Mouse (Mus musculus) ES-E14 (cell line): ENCODE measurements around the gene Nat10. TPM values are rescaled to one million over a fixed set of nuclear protein-coding genes. Genes with fewer than 3 reads are reported as not detected.

Source experiments
- DNase-seq: peaks from one replicate; pipeline ENCODE4 v3.0.0-alpha.2; 2013; ENCODE audit warnings: low read depth, low spot score
- H3K27ac ChIP-seq: 2 replicates; pipeline ENCODE4 v1.5.1; 2012; ENCODE audit warnings: low read depth, mild to moderate bottlenecking, low read length, moderate library complexity, mixed read lengths; ENCODE audit not compliant: poor library complexity, insufficient read depth, severe bottlenecking
- H3K36me3 ChIP-seq: 2 replicates; pipeline ENCODE4 v1.6.1; 2012; ENCODE audit warnings: mild to moderate bottlenecking, low read length, moderate library complexity, mixed read lengths; ENCODE audit not compliant: control insufficient read depth, poor library complexity, insufficient read depth, severe bottlenecking
- H3K4me1 ChIP-seq, 2 experiments: fragments of 150-350 bp in 1 of 2; sonication (generic) in 1 of 2; 2 replicates each; pipeline ENCODE4 v1.6.1; 2012; ENCODE audit warnings: low read length in 2 of 2, mild to moderate bottlenecking in 1 of 2, mixed read lengths in 1 of 2; ENCODE audit not compliant: control insufficient read depth in 2 of 2, insufficient read depth in 2 of 2, poor library complexity in 1 of 2
- H3K4me3 ChIP-seq, 2 experiments: fragments of 150-350 bp in 1 of 2; sonication (generic) in 1 of 2; 2 replicates each; pipeline ENCODE4 v1.5.1; 2012; ENCODE audit warnings: low read length in 2 of 2, low read depth in 1 of 2, mild to moderate bottlenecking in 1 of 2, mixed read lengths in 1 of 2; ENCODE audit not compliant: insufficient read depth in 1 of 2, poor library complexity in 1 of 2, severe bottlenecking in 1 of 2
- H3K9ac ChIP-seq: 2 replicates; pipeline ENCODE4 v1.6.1; 2012; ENCODE audit warnings: low read depth, mild to moderate bottlenecking, low read length, mixed read lengths; ENCODE audit not compliant: poor library complexity, insufficient read depth, severe bottlenecking
- H3K9me3 ChIP-seq: fragments of 150-350 bp; sonication (generic); 2 replicates; pipeline ENCODE4 v1.6.1; 2012; ENCODE audit warnings: low read depth, mild to moderate bottlenecking, low read length; ENCODE audit not compliant: control insufficient read depth, insufficient read depth
- CHD2 ChIP-seq: IDR thresholded peaks from 2 replicates; pipeline ENCODE4 v1.6.1; 2014; ENCODE audit warnings: mild to moderate bottlenecking, low read depth, low read length, inconsistent platforms
- HCFC1 ChIP-seq: IDR thresholded peaks from 2 replicates; pipeline ENCODE4 v1.6.1; 2012; ENCODE audit warnings: low read length, inconsistent platforms, borderline replicate concordance; ENCODE audit not compliant: insufficient read depth
- MAFK ChIP-seq: IDR thresholded peaks from 2 replicates; pipeline ENCODE4 v1.6.1; 2014; ENCODE audit warnings: mild to moderate bottlenecking, low read depth, low read length, inconsistent platforms; ENCODE audit not compliant: insufficient read depth
- ZC3H11A ChIP-seq: IDR thresholded peaks from 2 replicates; pipeline ENCODE4 v1.6.1; 2012; ENCODE audit warnings: low read depth, mild to moderate bottlenecking, inconsistent platforms, low read length, borderline replicate concordance
- ZNF384 ChIP-seq: IDR thresholded peaks from 2 replicates; pipeline ENCODE4 v1.6.1; 2012; ENCODE audit warnings: low read depth, low read length, inconsistent platforms
- in situ Hi-C, 2 experiments: fragments of 600-800 bp; cut with MboI; formaldehyde crosslinking; loops; one replicate each; pipeline ENCODE4 v1.15.1; 2025; ENCODE audit warnings: low sequenced_read_pairs in 2 of 2, inconsistent platforms in 1 of 2; ENCODE audit not compliant: unreplicated experiment in 2 of 2
- total RNA-seq: library from RNA; depleted of rRNA; stranded (reverse); fragments of 300-350 nt; gene quantifications from 2 replicates; pipeline ENCODE4 v1.2.3, GENCODE M21; 2012

Gene Nat10
- total RNA-seq, 1 experiment = 77.0 TPM

DNA sequence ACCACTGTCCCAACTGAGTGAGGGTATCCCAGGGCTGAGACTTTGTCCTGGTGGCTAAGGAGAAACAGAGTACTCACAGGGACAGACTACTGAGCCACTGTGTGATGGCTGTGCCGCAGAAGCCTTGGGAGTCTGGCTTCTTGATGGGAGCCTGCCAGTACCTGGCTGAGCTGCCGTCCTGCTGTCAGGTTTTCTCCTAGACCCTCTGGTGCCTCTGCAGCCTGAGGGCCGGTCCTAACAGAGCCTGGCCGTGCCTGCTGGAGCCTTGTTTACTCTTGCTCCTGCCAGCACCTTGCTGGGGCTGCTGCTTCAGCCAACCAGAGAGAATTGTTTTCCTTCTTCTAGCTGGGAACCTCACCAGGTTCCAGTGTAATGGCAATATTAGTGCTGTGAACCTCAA is 46.7 kb downstream of the Nat10 start:
- no peak overlapping the region for H3K27ac ChIP-seq
- TF ChIP-seq CHD2 = no peak
- no peaks in the 10 kb centered on the region for H3K4me1 ChIP-seq
- in situ Hi-C loops = no loop called here
- no peaks in the 10 kb centered on the region for H3K9me3 ChIP-seq
- peaks cover 20% of the 10 kb centered on the region for H3K36me3 ChIP-seq
- no peak overlapping the region for H3K9ac ChIP-seq
- no peak for DNase-seq
- no peak overlapping the region for H3K4me3 ChIP-seq

DNA sequence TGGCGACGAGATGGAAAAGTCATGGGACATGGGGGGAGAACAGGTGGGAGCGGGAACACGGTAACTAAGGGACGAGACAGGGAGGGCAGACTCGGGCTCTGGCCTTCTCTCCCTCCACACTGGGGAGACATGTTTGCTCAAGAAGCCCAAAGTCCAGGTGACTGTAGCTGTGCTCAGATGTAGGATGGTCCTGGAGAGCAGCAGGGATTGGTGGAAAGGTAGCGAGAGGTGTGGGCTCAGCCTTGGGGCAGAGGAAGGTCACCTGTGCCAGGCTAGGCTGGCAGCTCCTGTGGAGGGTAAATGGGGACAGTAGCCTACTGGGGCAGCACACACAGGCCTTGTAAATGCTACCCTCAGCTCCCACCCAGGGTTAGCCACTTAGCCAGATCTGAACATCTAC is 47.2 kb downstream of the Nat10 start:
- DNase-seq = no peak
- H3K9me3 ChIP-seq = no peaks in the 10 kb centered on the region
- H3K9ac ChIP-seq = no peak overlapping the region
- H3K36me3 ChIP-seq = peaks cover 19% of the 10 kb centered on the region
- in situ Hi-C loops = no loop called here
- H3K4me1 ChIP-seq = no peaks in the 10 kb centered on the region
- TF ChIP-seq HCFC1 (no peak), ZNF384 (no peak), CHD2 (no peak), MAFK (no peak), ZC3H11A (no peak)
- H3K27ac ChIP-seq = no peak overlapping the region
- H3K4me3 ChIP-seq = no peak overlapping the region

DNA sequence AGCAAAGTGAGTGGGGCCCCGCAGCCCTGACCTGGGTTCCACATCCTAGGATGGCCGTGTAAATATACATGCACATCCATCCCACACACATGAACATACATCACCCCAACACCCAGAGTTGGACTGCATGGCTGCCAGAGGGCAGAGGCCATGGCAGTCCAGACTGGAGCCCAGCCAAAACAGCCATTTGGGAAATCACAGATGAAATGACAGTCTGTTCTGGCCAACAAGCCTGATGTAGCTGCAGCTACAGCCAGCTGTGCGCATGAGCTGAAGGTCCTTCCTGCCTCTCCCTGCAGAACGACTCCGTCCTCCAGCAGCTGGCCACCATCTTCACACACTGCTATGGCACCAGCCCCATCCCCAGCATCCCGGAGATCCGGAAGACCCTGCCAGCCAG is 50.2 kb downstream of the Nat10 start:
- DNase-seq = no peak
- in situ Hi-C loops = no loop called here

DNA sequence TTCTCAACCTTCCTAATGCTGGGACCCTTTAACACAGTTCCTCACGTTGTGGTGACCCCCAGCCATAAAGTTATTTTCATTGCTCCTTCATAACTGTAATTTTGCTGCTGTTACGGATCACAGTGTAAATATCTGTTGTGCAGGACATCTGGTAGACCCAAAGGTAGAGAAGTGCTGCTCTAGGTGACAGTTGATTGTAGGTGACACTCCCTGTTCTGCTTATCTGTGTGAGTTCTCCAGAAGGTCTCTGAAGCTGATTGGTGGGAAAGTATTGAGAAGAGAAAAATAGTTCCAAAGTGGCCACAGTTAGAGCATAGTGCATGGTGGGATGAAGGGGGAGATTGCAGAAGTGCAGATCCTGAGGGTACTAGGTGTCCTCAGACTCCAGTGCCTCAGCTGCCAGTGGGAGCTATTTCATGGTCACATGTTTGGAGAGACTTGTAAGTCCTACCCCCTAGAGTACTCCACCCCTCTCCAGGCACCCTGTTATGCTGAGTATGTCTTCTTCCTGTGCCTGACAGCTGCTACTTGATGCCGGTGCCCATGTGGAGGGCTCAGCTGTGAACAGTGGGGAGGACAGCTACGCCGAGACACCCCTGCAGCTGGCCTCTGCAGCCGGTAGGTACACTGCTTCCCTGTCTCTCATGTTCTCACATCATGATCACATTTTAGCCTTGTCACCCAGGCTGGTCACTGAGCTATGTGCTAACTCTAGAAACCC is 53.9 kb downstream of the Nat10 start:
- H3K4me1 ChIP-seq = no peaks in the 10 kb centered on the region

More for the DNA sequence above, 50.2 kb downstream of the Nat10 start:
- Histone ChIP-seq H3K36me3 (no peaks in the 10 kb centered on the region), H3K9ac (no peak overlapping the region), H3K4me3 (no peak overlapping the region), H3K27ac (no peak overlapping the region), H3K9me3 (no peaks in the 10 kb centered on the region), H3K4me1 (no peaks in the 10 kb centered on the region)
- TF ChIP-seq ZNF384 (no peak), MAFK (no peak), CHD2 (no peak), HCFC1 (no peak), ZC3H11A (no peak)

DNA sequence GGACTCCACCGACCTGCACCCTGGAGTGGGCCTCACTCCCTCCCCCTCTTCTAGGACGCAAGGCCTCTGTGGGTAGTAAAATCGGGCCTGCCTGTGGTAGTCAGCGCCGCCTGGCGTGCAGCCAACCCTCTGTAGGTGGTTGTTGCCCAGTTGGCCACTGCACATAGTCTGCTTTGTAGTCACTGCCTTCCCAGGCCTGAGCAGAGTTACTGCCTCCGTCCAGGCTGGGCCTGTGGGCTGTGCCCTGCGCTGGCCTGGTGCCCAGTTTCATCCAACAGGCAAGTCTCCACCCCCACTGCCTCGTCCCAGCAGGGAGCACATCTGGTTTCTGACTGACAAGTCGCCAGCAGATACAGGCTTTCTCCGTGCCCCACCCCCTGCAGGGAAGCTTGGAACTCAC is 54.8 kb downstream of the Nat10 start:
- no peak overlapping the region for H3K9ac ChIP-seq
- H3K9me3 ChIP-seq = no peaks in the 10 kb centered on the region
- TF ChIP-seq ZNF384 = no peak
- TF ChIP-seq MAFK = no peak
- TF ChIP-seq CHD2 = no peak
- TF ChIP-seq ZC3H11A = no peak
- no peak for TF ChIP-seq HCFC1
- in situ Hi-C loops = no loop called here
- no peak overlapping the region for H3K27ac ChIP-seq
- H3K4me1 ChIP-seq = no peaks in the 10 kb centered on the region
- no peak overlapping the region for H3K4me3 ChIP-seq
- DNase-seq = no peak
- no peaks in the 10 kb centered on the region for H3K36me3 ChIP-seq

More for the DNA sequence above, 53.9 kb downstream of the Nat10 start:
- Histone ChIP-seq H3K27ac (no peak overlapping the region), H3K9me3 (no peaks in the 10 kb centered on the region), H3K36me3 (no peaks in the 10 kb centered on the region), H3K9ac (no peak overlapping the region), H3K4me3 (no peak overlapping the region)
- TF ChIP-seq ZC3H11A (no peak), CHD2 (no peak), HCFC1 (no peak), MAFK (no peak), ZNF384 (no peak)
- DNase-seq = no peak
- in situ Hi-C loops = no loop called here
